Mouse (Mus musculus): ENCODE data around the gene Ednra. TPM values are rescaled to one million over a fixed set of nuclear protein-coding genes. Genes with fewer than 3 reads are reported as not detected.

The Ednra gene
- polyA plus RNA-seq, 1 experiment: 3.7 TPM

DNA sequence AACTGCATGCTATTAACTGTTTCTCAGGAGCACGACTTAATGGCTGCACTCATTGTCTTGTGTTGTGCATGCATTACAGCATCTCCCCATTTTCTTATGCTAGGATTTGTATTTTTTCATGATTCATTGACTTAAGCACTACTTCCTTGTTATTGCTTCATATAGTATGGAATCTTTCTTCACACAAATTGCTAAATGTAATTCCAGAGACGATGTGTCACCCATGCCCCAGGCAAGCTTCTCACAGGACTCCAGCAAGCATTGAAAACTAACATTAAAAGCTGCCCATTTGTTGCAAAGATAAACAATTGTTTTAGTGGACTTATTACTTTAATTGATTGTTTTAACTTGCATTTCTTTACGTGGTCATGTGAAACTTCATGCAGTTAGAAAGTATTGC lies 38.7 kb upstream of the Ednra start:
- WGBS: 64% methylated on average over 3 of the region's 3 CpGs

DNA sequence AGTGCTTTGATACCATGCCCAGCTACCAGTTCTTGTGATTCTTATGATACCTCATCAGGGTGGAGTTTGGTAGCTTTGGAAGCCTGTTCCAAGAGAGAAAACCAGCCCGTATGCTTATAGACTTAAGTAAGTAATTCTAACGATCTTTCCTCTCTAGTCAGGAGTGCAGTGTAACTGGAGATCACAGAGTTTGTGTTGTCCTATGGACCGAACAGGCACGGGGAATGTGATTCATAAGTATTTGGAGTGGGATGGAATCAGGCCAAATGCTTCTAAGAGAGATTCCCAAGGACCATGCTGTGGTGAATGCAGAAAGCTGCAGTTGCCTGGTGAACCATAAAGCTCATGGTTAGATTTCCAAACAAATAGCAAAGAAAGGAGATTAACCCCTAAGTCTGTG lies 31.2 kb upstream of the Ednra start:
- WGBS: 23% methylated on average over 4 of the region's 4 CpGs
- no peak overlapping the region for H3K4me3 ChIP-seq (ENCODE audit: insufficient read depth, low read depth, low read length)
- no peaks in the 10 kb centered on the region for H3K4me1 ChIP-seq (ENCODE audit: control insufficient read depth, insufficient read depth, low read length)
- H3K36me3 ChIP-seq (ENCODE audit: control insufficient read depth, insufficient read depth, low read length): no peaks in the 10 kb centered on the region
- no peaks in the 10 kb centered on the region for H3K27me3 ChIP-seq (replicated peaks; ENCODE audit: control insufficient read depth, insufficient read depth, low read length)
- DNase-seq: no peak
- TF ChIP-seq POLR2A (IDR thresholded peaks at IDR 0.05; ENCODE audit: low read depth, low read length): no peak
- TF ChIP-seq CTCF (conservative IDR thresholded peaks at IDR 0.05; ENCODE audit: insufficient read depth, insufficient read length, low read depth, low read length): no peak
- H3K27ac ChIP-seq (ENCODE audit: insufficient read depth, low read depth, low read length): no peak overlapping the region

More for the DNA sequence above, 38.7 kb upstream of the Ednra start:
- TF ChIP-seq CTCF (conservative IDR thresholded peaks at IDR 0.05; ENCODE audit: insufficient read depth, insufficient read length, low read depth, low read length) (no peak), POLR2A (IDR thresholded peaks at IDR 0.05; ENCODE audit: low read depth, low read length) (no peak)
- Histone ChIP-seq H3K36me3 (ENCODE audit: control insufficient read depth, insufficient read depth, low read length) (peaks cover 2% of the 10 kb centered on the region; the same call in 1 of the 2 replicates), H3K27ac (ENCODE audit: insufficient read depth, low read depth, low read length) (no peak overlapping the region), H3K27me3 (replicated peaks; ENCODE audit: control insufficient read depth, insufficient read depth, low read length) (no peaks in the 10 kb centered on the region), H3K4me1 (ENCODE audit: control insufficient read depth, insufficient read depth, low read length) (no peaks in the 10 kb centered on the region), H3K4me3 (ENCODE audit: insufficient read depth, low read depth, low read length) (no peak overlapping the region)
- DNase-seq: no peak

DNA sequence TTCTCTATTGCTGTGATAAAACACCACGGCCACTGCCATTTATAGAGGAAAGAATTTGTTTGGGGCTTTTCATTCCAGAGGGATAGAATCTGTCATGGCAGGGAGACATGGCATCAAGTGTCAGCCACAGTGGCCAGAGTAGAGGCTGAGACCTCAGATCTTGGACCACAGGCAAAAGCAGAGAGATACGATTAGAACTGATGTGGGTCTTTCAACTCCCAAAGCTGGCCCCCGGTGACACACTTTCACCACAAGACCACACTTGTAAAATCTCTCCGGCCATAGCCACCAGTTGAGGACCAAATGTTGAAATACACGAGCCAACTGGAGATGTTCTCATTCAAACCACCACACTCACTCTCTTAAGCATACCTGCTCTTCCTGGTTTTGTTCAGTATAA lies 29.5 kb upstream of the Ednra start:
- Histone ChIP-seq H3K27ac (ENCODE audit: insufficient read depth, low read depth, low read length) (no peak overlapping the region), H3K36me3 (ENCODE audit: control insufficient read depth, insufficient read depth, low read length) (no peaks in the 10 kb centered on the region), H3K27me3 (replicated peaks; ENCODE audit: control insufficient read depth, insufficient read depth, low read length) (no peaks in the 10 kb centered on the region), H3K4me3 (ENCODE audit: insufficient read depth, low read depth, low read length) (no peak overlapping the region), H3K4me1 (ENCODE audit: control insufficient read depth, insufficient read depth, low read length) (no peaks in the 10 kb centered on the region)
- WGBS: 88% methylated on average over 5 of the region's 5 CpGs
- no peak for TF ChIP-seq POLR2A (IDR thresholded peaks at IDR 0.05; ENCODE audit: low read depth, low read length)
- TF ChIP-seq CTCF (conservative IDR thresholded peaks at IDR 0.05; ENCODE audit: insufficient read depth, insufficient read length, low read depth, low read length): no peak
- no peak for DNase-seq

DNA sequence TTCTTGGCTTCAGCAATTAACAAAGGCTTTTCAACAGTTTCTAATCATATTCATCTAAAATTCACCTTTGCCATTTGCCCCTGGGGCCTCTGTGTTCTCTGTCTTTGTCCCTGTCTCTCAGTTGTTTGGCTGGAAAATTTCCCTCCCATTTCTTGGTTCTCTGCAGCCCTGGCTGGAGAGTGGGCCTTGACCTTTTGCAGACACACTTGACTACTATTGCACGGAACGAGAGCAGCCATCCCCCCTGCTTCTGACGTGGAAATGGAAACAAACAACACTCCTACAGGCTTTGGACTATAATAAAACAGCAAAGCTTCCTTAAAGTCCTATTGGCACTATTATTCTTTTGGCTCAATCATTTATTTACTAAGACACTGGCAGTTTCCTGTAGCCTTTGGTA lies 27.8 kb upstream of the Ednra start:
- Histone ChIP-seq H3K4me1 (ENCODE audit: control insufficient read depth, insufficient read depth, low read length) (no peaks in the 10 kb centered on the region), H3K27ac (ENCODE audit: insufficient read depth, low read depth, low read length) (no peak overlapping the region), H3K27me3 (replicated peaks; ENCODE audit: control insufficient read depth, insufficient read depth, low read length) (no peaks in the 10 kb centered on the region; the same call in 1 of the 2 replicates), H3K36me3 (ENCODE audit: control insufficient read depth, insufficient read depth, low read length) (no peaks in the 10 kb centered on the region), H3K4me3 (ENCODE audit: insufficient read depth, low read depth, low read length) (no peak overlapping the region)
- WGBS: 43% methylated on average over 3 of the region's 3 CpGs
- no peak for DNase-seq
- TF ChIP-seq POLR2A (IDR thresholded peaks at IDR 0.05; ENCODE audit: low read depth, low read length) (no peak), CTCF (conservative IDR thresholded peaks at IDR 0.05; ENCODE audit: insufficient read depth, insufficient read length, low read depth, low read length) (no peak)

DNA sequence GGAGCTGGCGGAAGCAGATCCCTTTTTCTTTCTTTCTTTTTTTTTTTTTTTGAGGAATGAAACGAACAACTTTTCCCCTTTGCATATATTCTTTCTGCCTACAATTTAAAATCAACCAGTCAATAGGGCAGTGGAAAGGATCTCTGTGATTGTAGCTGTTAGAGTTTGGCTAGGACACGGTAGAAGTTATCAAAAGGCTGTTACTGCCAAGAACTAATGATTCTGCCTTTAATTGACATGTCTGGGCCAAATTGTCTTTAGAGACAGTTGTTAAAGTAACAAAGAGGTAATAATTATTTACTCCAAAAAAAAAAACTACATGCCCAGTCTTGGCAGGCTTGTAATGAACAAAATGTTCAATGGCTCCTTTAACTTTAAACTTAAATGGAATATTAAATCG lies 26.1 kb upstream of the Ednra start:
- 49% methylated on average over 4 of the region's 4 CpGs for WGBS
- no peaks in the 10 kb centered on the region for H3K4me1 ChIP-seq (ENCODE audit: control insufficient read depth, insufficient read depth, low read length)
- DNase-seq: no peak

DNA sequence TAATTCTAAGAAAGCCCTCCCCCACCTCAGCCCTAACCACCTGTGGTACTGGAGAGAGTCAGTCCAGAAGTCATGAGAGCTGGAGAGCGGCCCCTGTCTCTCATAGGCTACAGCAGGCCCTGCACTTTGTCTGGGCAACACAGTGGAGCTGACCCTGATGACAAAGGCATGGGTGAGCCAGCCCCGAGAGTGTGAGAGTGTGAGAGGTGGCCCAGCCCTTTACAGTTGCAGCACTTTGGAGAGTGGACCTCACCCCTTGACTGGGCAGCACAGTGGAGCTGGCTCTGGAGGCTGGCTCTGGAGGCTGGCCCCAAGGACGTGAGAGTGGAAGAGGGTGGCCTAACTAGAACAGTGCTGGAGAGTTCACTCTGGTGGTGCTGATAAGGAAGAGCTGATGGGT lies 20.2 kb upstream of the Ednra start:
- Histone ChIP-seq H3K4me1 (ENCODE audit: control insufficient read depth, insufficient read depth, low read length) (no peaks in the 10 kb centered on the region), H3K4me3 (ENCODE audit: insufficient read depth, low read depth, low read length) (no peak overlapping the region), H3K36me3 (ENCODE audit: control insufficient read depth, insufficient read depth, low read length) (no peaks in the 10 kb centered on the region), H3K27me3 (replicated peaks; ENCODE audit: control insufficient read depth, insufficient read depth, low read length) (no peaks in the 10 kb centered on the region; the same call in 1 of the 2 replicates), H3K27ac (ENCODE audit: insufficient read depth, low read depth, low read length) (no peak overlapping the region)
- WGBS: 86% methylated on average over 3 of the region's 3 CpGs
- no peak for TF ChIP-seq CTCF (conservative IDR thresholded peaks at IDR 0.05; ENCODE audit: insufficient read depth, insufficient read length, low read depth, low read length)
- no peak for TF ChIP-seq POLR2A (IDR thresholded peaks at IDR 0.05; ENCODE audit: low read depth, low read length)
- DNase-seq: no peak

More for the DNA sequence above, 26.1 kb upstream of the Ednra start:
- no peaks in the 10 kb centered on the region for H3K36me3 ChIP-seq (ENCODE audit: control insufficient read depth, insufficient read depth, low read length)
- H3K27ac ChIP-seq (ENCODE audit: insufficient read depth, low read depth, low read length): no peak overlapping the region
- no peaks in the 10 kb centered on the region; the same call in 1 of the 2 replicates for H3K27me3 ChIP-seq (replicated peaks; ENCODE audit: control insufficient read depth, insufficient read depth, low read length)
- TF ChIP-seq CTCF (conservative IDR thresholded peaks at IDR 0.05; ENCODE audit: insufficient read depth, insufficient read length, low read depth, low read length) (no peak), POLR2A (IDR thresholded peaks at IDR 0.05; ENCODE audit: low read depth, low read length) (no peak)
- no peak overlapping the region for H3K4me3 ChIP-seq (ENCODE audit: insufficient read depth, low read depth, low read length)

DNA sequence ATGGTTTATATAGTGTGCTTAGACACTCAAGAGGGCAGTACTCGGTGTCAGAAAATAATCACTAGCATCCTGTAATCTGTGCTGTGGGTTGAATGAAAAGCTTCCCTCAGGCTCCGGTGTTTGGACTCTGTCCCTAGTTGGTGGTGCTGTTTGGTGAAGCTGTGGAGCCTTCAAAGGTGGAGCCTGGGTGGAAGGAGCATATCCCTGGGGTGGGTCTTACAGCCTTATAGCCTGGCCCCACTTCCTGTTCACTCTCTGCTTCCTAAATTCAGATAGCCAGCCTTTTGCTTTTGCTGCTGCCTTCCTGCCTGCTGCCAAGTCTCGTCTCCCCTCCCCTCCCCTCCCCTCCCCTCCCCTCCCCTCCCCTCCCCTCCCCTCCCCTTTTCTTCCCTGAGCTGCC lies 18.1 kb upstream of the Ednra start:
- Histone ChIP-seq H3K36me3 (ENCODE audit: control insufficient read depth, insufficient read depth, low read length) (no peaks in the 10 kb centered on the region), H3K4me3 (ENCODE audit: insufficient read depth, low read depth, low read length) (no peak overlapping the region), H3K27me3 (replicated peaks; ENCODE audit: control insufficient read depth, insufficient read depth, low read length) (no peaks in the 10 kb centered on the region), H3K27ac (ENCODE audit: insufficient read depth, low read depth, low read length) (no peak overlapping the region), H3K4me1 (ENCODE audit: control insufficient read depth, insufficient read depth, low read length) (no peaks in the 10 kb centered on the region)
- no peak for DNase-seq
- WGBS: 56% methylated on average over 3 of the region's 3 CpGs
- TF ChIP-seq CTCF (conservative IDR thresholded peaks at IDR 0.05; ENCODE audit: insufficient read depth, insufficient read length, low read depth, low read length): no peak
- TF ChIP-seq POLR2A (IDR thresholded peaks at IDR 0.05; ENCODE audit: low read depth, low read length): no peak

Data from kidney, adult 2 months (tissue).